Mouse (Mus musculus) spleen, postnatal 4 days (tissue): ENCODE results near the gene Gm5965.
"Not testable (repeated sequence)": the region's sequence is repeated elsewhere in the genome, so short reads cannot be mapped to it uniquely, and the experiment has no call there.

Source experiments
- DNase-seq, 2 experiments: peaks; one replicate each; pipeline ENCODE4 v3.0.0; 2022; ENCODE audit warnings: low spot score in 2 of 2

The Gm5965 gene

DNA sequence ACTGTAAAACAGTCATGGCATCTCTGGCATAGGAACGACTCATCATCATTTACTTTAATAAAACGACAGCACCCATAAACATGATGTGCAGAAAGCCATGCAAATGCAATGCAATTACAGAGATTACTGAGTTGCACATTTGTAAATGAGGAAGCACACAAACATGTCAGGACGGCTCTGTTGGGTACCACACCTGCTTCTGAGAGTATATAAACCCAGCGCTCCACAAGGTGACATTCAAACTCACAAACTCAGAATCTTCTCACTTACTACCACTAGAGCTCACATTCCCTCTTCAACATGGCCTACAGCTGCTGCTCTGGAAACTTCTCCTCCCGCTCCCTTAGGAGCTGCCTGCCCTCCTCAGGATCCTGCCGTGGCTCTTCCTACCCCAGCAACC lies at the start of gene Gm5965:
Gene Gm5965 (plus strand): TSS at position 301 of the 400 bp plus-strand sequence.
- DNase-seq, result no peak

DNA sequence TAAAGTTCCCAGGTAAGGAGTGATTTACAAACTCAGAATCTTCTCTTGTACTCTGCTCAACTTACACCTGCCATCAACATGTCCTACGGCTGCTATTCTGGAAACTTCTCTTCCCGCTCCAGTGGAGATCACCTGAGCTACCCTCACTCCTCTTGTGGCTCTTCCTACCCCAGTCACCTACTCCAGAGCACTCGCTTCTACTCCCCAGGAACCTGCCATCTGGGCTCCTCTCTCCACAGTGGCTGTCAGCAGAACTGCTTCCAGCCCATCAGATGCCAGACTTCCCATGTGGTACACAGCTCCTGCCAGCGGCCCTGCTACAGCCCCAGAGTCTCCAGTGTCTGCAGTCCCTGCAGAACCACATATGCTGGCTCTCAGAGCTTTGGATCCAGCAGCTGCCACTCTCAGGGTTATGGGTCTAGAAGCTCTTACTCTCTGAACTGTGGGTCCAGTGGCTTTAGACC lies 48.9 kb upstream of the Gm5965 start, which contains the start of gene Krtap13-1:
Gene Krtap13-1 (plus strand): TSS at position 51 of the 464 bp plus-strand sequence.
- DNase-seq, result no peak

DNA sequence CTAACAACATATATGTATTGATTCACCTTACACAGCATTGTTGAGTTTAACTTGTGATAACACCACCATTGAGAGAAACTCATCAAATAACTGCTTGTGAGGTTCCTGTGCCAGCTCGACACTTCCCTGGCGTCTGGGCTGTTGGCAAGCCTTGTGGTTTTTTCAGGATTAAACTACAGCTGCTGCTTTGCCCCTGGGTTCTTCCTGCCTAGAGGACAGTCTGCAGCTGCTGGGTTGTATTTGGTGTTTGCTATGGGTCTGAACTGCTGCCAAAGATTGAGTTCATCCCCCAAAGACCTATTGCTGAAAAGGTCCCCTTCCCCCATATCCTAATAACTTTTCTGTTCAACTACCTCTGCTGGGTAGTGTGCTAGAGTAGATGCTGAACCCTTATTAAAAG lies 42.3 kb upstream of the Gm5965 start:
- DNase-seq, result no peak

DNA sequence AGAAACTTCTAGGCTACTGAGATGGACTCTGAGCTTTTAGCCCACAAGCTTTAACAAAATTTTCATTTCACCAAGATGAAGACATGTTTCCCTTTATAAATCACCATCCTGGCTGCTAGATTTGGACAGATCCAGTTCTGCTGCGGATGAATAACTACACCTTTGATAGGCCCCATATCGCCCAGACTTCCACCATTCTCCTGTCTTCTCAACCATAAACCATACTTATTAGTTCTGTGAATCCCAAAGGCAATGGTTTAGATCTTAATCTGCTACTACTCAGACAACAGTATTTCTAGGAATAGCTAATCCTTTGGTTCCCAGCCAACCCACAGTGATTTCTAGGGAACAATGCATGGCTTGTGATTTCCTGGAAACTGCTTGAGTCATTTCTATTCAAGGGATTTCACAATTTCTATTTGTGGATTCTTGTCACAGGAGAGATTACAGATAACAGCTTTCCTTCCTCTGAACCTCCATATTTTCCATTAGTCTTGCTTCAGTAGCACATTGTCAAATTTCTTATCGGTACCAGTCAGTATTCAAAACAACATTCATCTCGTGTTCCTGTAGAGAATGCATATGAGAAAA lies 32.9 kb upstream of the Gm5965 start:
- no peak for DNase-seq

DNA sequence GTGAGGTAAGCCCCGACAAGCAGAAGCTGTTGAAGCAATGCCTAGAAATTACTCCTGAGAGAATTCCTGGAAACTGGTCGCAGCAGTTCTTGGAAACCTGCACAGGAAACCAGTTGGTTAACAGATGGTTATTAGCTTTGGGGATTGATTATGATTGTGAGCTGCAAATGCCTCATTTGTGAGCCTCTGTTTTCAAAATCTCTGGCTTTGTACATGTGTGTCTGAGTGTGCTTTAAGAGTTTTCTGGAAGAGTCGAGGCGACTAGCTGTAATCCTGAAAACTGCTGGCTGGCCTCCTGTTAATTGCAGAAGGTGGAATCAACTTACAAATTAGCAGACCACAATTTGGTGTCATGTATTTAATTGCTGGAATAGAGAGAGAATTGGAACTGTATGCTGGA lies 29.8 kb upstream of the Gm5965 start:
- no peak for DNase-seq

DNA sequence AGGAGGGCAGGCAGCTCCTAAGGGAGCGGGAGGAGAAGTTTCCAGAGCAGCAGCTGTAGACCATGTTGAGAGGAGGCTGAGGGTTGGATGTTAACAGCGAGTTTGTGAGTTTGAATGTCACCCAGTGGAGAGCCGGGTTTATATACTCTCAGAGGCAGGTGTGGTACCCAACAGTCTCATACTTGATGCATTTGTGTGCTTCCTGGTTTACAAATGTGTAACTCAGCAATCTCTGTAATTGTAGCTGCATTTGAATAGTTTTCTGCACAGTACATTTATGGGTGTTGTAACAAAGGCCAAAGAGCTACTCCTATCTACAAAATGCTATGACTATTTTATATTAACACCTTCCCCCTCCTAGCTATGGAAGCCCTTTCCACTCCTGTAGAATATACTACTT lies 26.2 kb upstream of the Gm5965 start, which contains the start of gene Krtap13:
Gene Krtap13 (minus strand): TSS at position 101 of the 400 bp plus-strand sequence.
- not testable (repeated sequence) for DNase-seq

DNA sequence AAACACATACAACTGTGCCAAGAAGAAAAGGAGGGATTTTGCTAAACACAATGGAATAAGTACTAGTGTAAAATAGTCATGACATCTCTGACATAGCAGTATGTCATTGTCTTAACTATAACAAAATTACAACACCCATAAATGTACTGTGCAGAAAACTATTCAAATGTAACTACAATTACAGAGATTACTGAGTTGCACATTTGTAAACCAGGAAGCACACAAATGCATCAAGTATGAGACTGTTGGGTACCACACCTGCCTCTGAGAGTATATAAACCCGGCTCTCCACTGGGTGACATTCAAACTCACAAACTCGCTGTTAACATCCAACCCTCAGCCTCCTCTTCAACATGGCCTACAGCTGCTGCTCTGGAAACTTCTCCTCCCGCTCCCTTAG lies 19.1 kb upstream of the Gm5965 start, which contains the start of gene 2310034C09Rik:
Gene 2310034C09Rik (plus strand): TSS at position 301 of the 400 bp plus-strand sequence.
- DNase-seq, result not testable (repeated sequence)

DNA sequence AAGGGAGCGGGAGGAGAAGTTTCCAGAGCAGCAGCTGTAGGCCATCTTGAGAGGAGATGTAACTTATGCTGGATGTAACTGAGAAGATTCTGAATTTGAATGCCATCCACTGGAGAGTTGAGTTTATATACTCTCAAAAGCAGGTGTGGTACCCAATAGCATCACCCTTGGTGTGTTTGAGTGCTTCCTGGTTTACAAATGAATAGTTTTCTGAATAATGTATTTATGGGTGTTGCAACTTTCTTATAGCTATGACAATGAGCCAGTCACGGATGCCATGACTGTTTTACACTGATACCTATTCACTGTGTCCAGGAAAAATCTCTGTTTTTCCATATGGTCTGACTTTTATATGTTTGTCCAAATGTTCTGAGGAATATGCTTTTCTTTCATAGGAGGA lies 3.6 kb upstream of the Gm5965 start, which contains the start of gene 2310057N15Rik:
Gene 2310057N15Rik (minus strand): TSS at position 101 of the 400 bp plus-strand sequence.
- DNase-seq, result no peak

DNA sequence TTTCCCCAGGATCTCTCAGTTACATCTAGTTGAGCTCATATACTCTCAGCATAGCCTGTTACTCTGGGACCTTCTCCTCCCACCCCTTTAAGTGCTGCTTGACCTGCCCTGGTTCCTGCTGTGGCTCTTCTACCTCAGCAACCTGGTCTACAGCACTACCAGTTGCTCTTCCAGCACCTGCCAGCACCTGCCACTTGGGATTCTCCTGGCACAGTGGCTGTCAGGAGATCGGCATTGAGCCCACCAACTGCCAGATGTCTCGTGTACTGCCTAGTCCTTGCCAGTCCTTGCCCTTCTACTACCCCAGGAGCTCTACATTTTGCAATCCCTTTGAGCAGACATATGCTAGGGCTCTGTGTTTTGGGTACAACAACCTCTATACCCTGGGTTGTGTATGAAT lies 9.1 kb downstream of the Gm5965 start:
- DNase-seq, result no peak

DNA sequence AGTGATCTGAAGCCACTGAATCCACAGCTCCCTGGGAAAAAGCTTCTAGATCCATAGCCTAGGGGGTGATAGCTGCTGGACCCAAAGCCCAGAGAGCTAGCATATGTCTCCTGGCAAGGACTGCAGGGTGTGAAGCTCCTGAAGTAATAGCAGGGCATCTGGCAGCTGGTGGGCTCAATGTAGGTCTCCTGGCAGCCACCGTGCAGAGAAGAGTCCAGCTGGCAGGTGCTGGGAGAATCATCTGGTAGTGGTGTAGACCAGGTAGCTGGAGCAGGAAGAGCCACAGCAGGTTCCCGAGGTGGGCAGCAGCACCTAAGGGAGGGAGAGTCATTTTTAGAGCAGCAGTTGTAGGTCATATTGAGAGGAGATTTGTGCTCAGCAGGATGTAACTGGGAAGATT lies 34.1 kb downstream of the Gm5965 start, which contains the start of gene Gm20741:
Gene Gm20741 (minus strand): TSS at position 394 of the 400 bp plus-strand sequence.
- no peak for DNase-seq

DNA sequence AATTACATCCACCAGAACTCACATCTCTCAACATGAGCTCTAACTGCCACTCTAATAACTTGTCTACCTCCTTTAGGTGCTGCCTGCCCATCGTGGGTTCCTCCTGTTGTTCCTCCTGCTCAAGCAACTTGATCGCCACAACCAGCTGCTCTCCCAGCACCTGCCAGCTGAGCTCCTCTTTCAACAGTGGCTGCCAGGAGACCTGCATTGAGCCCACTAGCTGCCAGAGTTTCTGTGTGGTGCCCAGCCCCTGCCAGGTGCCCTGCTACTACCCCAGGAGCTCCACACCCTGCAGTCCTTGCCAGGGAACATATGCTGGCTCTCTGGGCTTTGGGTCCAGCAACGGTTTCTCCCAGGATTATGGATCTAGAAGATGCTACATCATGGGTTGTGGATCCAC lies 42.4 kb downstream of the Gm5965 start, which contains the start of gene Krtap15:
Gene Krtap15 (plus strand): TSS at position 150 of the 400 bp plus-strand sequence.
- no peak for DNase-seq

DNA sequence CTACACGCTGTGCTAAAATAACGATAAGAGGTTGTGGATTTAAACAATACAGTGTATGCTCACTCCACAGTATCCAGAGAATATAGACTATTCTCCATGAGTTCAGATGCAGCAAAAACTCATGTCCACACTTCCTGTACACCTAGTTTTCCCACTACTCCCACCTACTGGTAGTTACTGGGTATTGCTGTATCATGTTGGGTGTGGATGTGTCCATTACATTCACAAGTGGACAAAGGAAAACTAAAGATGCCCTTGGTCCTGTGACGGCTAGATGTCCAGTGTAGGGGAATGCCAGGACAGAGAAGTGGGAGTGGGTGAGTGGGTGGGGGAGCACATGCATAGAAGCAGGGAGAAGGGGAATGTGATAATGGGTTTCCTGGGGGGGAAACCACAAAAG lies 46.0 kb downstream of the Gm5965 start:
- no peak for DNase-seq

DNA sequence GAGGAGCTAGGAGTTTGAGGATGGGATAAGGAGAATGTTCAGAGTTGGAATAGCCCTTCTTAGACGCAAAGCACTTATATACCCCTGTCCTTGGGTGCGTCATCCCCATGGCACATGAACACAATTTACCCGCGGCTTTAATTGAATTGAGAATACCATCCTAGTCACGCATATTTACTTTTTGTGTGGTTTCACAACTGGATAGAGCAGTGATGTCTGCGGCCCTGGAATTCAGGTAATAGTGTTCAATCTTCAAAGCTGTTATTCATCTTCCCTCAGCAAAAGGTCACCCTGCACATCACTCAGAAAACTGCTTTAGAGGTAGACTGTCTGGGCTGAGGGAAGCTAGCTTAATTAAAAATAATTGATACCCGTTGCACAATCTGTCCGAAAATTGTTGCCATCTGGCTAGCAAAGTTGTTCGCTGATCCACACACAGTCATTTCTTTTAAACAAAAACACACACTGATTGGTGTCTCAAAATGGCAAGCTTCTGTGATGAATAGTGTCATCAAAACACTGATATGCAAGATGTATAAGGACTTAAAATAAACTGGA lies 48.5 kb downstream of the Gm5965 start, which contains the start of gene Krtap14:
Gene Krtap14 (minus strand): TSS at position 51 of the 558 bp plus-strand sequence.
- no peak for DNase-seq

DNA sequence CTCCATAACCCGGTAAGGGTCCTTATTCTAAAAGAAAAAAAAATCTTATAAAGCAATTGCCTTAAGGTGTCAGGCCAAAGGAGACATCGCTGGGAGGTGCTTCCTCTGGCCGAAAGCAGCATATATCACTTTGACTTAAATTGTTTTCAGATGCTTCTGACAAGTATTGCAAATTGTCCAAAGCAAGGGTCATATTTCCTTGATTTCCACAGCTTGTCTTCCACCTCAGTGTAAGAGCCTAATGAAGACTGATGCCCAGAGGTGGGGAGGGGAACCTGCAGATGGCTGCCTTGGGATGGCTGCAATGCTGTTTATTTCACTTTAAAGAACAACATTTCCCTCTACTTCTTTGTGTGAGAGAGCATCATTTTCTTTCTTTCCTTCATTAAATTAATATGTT lies 49.3 kb downstream of the Gm5965 start:
- no peak for DNase-seq
